Mouse (Mus musculus) liver, embryonic 11.5 days (tissue): ENCODE measurements around the gene Efcc1. TPM values are rescaled to one million over a fixed set of nuclear protein-coding genes. Genes with fewer than 3 reads are reported as not detected.

ENCODE experiments used
- ATAC-seq: fragments of 200-750 bp; cut with Nextera tagmentation; replicated peaks from 2 replicates; pipeline ENCODE4 v1.8.0; 2017; ENCODE audit warnings: moderate number of reproducible peaks, mild to moderate bottlenecking, moderate TSS enrichment, moderate library complexity; ENCODE audit not compliant: low FRiP score
- DNase-seq: peaks from one replicate; pipeline ENCODE4 v3.0.0-alpha.2; 2017; ENCODE audit warnings: low spot score
- H3K27ac ChIP-seq: fragments of 300-500 bp; sonication (generic); 2 replicates; pipeline ENCODE4 v1.5.1; 2014; ENCODE audit warnings: mild to moderate bottlenecking, low read depth, low read length, control low read depth
- H3K27me3 ChIP-seq: fragments of 300-500 bp; sonication (generic); replicated peaks from 2 replicates; pipeline ENCODE4 v1.6.1; 2014; ENCODE audit warnings: low read length, mixed read lengths; ENCODE audit not compliant: control insufficient read depth, insufficient read depth
- H3K36me3 ChIP-seq: fragments of 300-500 bp; sonication (generic); 2 replicates; pipeline ENCODE4 v1.6.1; 2014; ENCODE audit warnings: mild to moderate bottlenecking, low read length, moderate library complexity, mixed read lengths; ENCODE audit not compliant: control insufficient read depth, insufficient read depth
- H3K4me1 ChIP-seq: fragments of 300-500 bp; sonication (generic); replicated peaks from 2 replicates; pipeline ENCODE4 v1.6.1; 2014; ENCODE audit warnings: low read length, mixed read lengths; ENCODE audit not compliant: control insufficient read depth, insufficient read depth
- H3K4me2 ChIP-seq: fragments of 300-500 bp; sonication (generic); 2 replicates; pipeline ENCODE4 v1.6.1; 2014; ENCODE audit warnings: mild to moderate bottlenecking, control low read depth, moderate library complexity
- H3K4me3 ChIP-seq: fragments of 300-500 bp; sonication (generic); 2 replicates; pipeline ENCODE4 v1.5.1; 2014; ENCODE audit warnings: low read depth, low read length, control low read depth
- H3K9ac ChIP-seq: fragments of 300-500 bp; sonication (generic); 2 replicates; pipeline ENCODE4 v1.6.1; 2014; ENCODE audit warnings: low read depth, low read length, control low read depth
- H3K9me3 ChIP-seq: fragments of 300-500 bp; sonication (generic); 2 replicates; pipeline ENCODE4 v1.6.1; 2016; ENCODE audit warnings: low read length, inconsistent platforms, mixed read lengths; ENCODE audit not compliant: control insufficient read depth
- WGBS: fragments of 180-500 bp; shearing (Covaris S2); extraction: QIAGEN DNeasy Blood & Tissue Kit; methylation state at CpG from one replicate; pipeline ENCODE4 v1.1.7; 2014; 5-methylcytosine and 5-hydroxymethylcytosine counted together
- polyA plus RNA-seq: library from polyadenylated mRNA; unstranded; fragments of >200 nt; fragmentation: Nextera tagmentation; extraction: Ambion mirVana; gene quantifications from 2 replicates; pipeline ENCODE4 v1.2.1, GENCODE M21; 2014

Efcc1 gene
- polyA plus RNA-seq, 1 experiment from 2014 or later = 0.45 TPM

DNA sequence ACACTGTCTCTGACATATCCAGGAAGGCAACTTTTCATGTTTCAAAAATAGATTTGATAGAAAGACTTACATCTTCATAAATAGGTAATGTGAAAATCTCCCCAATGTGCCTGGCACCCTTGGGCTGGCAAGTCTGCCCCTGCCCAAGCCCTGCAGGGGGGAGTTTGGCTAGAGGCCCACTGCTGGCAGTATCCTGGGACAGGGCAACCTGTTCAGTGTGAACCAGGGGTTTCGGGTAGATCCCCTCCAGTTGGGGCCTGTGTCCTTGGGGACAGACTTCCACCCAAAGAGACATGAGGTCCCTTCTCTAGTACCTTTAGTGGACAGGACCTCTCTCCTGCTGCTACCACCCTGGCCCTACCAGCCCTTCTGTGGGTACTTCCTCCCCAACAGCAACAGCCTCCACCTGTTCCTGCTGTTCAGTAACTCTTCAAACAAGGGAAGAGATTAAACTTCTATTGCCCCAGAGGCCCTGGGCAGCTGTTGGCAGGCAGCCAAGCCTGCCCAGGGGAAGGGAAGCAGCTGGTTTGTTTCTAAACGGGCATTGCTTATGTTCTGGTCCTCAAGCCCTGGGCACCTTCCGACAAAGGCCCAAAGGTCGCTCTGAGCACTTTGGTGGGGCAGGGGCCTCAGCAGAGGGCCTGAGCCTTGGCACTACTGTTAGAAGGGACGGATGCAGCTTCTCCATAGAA lies 58.4 kb downstream of the Efcc1 start:
- ATAC-seq (no peak), DNase-seq (no peak)
- H3K27ac ChIP-seq = peak overlapping the region; percentile 55
- WGBS = 72% methylated on average over 5 of the region's 5 CpGs
- H3K4me2 ChIP-seq = no peak overlapping the region
- no peak overlapping the region for H3K4me3 ChIP-seq
- H3K27me3 ChIP-seq = no peaks in the 10 kb centered on the region
- H3K9ac ChIP-seq = peak overlapping the region; percentile 38
- peaks cover 16% of the 10 kb centered on the region for H3K36me3 ChIP-seq
- H3K9me3 ChIP-seq = no peaks in the 10 kb centered on the region
- H3K4me1 ChIP-seq = peaks cover 43% of the 10 kb centered on the region

DNA sequence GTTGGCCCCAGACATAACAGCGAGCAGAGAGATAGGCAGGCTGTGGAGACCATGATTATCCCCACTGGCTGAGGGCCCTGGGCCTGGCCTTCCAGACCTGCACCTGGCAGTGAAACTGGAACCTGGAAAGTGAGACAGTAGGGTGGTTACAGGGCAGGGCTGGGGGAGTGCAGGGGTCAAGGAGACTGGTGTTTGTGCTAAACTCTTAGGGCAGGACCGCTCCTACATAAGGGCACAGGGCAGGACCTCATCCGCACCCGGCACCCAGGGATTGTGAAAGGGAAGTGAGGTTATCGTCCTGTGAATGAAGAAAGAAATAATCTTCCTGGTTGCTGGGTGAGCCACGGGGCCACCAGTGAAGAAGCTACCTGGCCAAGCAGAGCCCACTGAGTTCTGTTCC lies 59.1 kb downstream of the Efcc1 start:
- no peak overlapping the region for H3K4me3 ChIP-seq
- WGBS = 79% methylated on average over 6 of the region's 6 CpGs
- ATAC-seq = no peak
- no peak overlapping the region; the same call in 1 of the 2 replicates for H3K9ac ChIP-seq
- peak overlapping the region; percentile 83; the same call in 1 of the 2 replicates for H3K27ac ChIP-seq
- H3K4me2 ChIP-seq = no peak overlapping the region
- H3K4me1 ChIP-seq = peaks cover 47% of the 10 kb centered on the region
- DNase-seq = no peak
- no peaks in the 10 kb centered on the region for H3K27me3 ChIP-seq
- peaks cover 16% of the 10 kb centered on the region for H3K36me3 ChIP-seq
- no peaks in the 10 kb centered on the region for H3K9me3 ChIP-seq

- no peaks in the 10 kb centered on the region for H3K27me3 ChIP-seq
- DNase-seq = peak; percentile 75
- WGBS = 33% methylated on average over 7 of the region's 7 CpGs
- peaks cover 16% of the 10 kb centered on the region for H3K36me3 ChIP-seq
- H3K4me3 ChIP-seq = no peak overlapping the region
- H3K27ac ChIP-seq = peak overlapping the region; percentile 83
- ATAC-seq = peak; percentile 93
- H3K9me3 ChIP-seq = no peaks in the 10 kb centered on the region
- H3K9ac ChIP-seq = peak overlapping the region; percentile 25
- H3K4me2 ChIP-seq = peak overlapping the region; percentile 34
- peaks cover 49% of the 10 kb centered on the region for H3K4me1 ChIP-seq
Measured at GRCm38 (mm10) chr6:87790779-87791480, 60.3 kb downstream of the Efcc1 start.

- 94% methylated on average over 5 of the region's 5 CpGs for WGBS
- Histone ChIP-seq H3K9me3 (no peaks in the 10 kb centered on the region), H3K4me1 (peaks cover 56% of the 10 kb centered on the region), H3K27ac (peak overlapping the region; percentile 83), H3K9ac (no peak overlapping the region; the same call in 1 of the 2 replicates), H3K4me2 (no peak overlapping the region), H3K36me3 (peaks cover 16% of the 10 kb centered on the region), H3K27me3 (no peaks in the 10 kb centered on the region), H3K4me3 (no peak overlapping the region)
- ATAC-seq = no peak
- no peak for DNase-seq
Measured at GRCm38 (mm10) chr6:87791826-87792225, 61.2 kb downstream of the Efcc1 start.

GRCm38 (mm10) chr6:87793821-87794510 lies 63.3 kb downstream of the Efcc1 start:
- peaks cover 56% of the 10 kb centered on the region for H3K4me1 ChIP-seq
- 93% methylated on average over 10 of the region's 10 CpGs for WGBS
- H3K27me3 ChIP-seq = no peaks in the 10 kb centered on the region
- DNase-seq (no peak), ATAC-seq (no peak)
- H3K9ac ChIP-seq = no peak overlapping the region
- H3K27ac ChIP-seq = no peak overlapping the region
- H3K4me3 ChIP-seq = no peak overlapping the region
- H3K9me3 ChIP-seq = no peaks in the 10 kb centered on the region
- peaks cover 17% of the 10 kb centered on the region for H3K36me3 ChIP-seq
- H3K4me2 ChIP-seq = no peak overlapping the region

- peaks cover 41% of the 10 kb centered on the region for H3K4me1 ChIP-seq
- H3K4me3 ChIP-seq = no peak overlapping the region
- DNase-seq = no peak
- H3K27ac ChIP-seq = no peak overlapping the region; the same call in 1 of the 2 replicates
- H3K9me3 ChIP-seq = no peaks in the 10 kb centered on the region
- no peak overlapping the region for H3K4me2 ChIP-seq
- H3K9ac ChIP-seq = no peak overlapping the region
- 0 out of 2 replicates have a peak, but pooled peaks have one; percentile 0 for ATAC-seq
- WGBS = 76% methylated on average over 6 of the region's 6 CpGs
- peaks cover 17% of the 10 kb centered on the region for H3K36me3 ChIP-seq
- no peaks in the 10 kb centered on the region for H3K27me3 ChIP-seq
Measured at GRCm38 (mm10) chr6:87795385-87796150, 64.9 kb downstream of the Efcc1 start.

DNA sequence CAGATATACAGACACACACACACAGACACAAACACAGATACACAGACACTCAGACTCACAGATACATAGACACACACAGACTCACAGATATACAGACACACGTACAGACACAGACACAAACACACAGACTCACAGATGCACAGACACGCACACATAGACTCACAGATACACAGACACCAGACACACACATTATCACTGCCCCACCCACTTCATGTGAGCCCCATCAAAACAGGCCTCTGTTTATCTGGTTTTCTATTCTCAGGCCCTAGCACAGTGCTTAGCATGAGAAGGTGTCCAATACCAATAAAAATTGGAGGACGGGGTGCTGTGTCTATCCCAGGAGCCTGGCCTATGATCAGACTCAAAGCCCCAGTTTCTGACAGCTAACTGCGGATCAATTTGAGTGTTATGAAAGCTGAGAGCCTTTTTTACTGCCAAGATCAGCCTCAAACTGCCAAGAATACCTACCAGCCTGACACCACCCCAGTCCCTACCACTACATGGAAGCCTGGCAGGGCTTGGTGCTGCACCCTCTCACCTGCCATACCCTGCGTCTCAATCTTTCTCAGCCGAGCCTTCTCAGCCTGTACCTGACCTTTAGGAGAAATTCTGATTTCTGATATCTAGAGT lies 65.7 kb downstream of the Efcc1 start:
- H3K4me1 ChIP-seq = peaks cover 33% of the 10 kb centered on the region
- no peaks in the 10 kb centered on the region for H3K9me3 ChIP-seq
- 0 out of 2 replicates have a peak overlapping the region, but pooled peaks have one; percentile 7 for H3K4me2 ChIP-seq

GRCm38 (mm10) chr6:87797321-87797720 lies 66.7 kb downstream of the Efcc1 start:
- Histone ChIP-seq H3K9ac (no peak overlapping the region), H3K4me2 (no peak overlapping the region), H3K27me3 (no peaks in the 10 kb centered on the region), H3K4me3 (no peak overlapping the region), H3K4me1 (peaks cover 23% of the 10 kb centered on the region), H3K27ac (no peak overlapping the region), H3K9me3 (no peaks in the 10 kb centered on the region), H3K36me3 (peaks cover 7% of the 10 kb centered on the region)
- WGBS = 52% methylated on average over 2 of the region's 2 CpGs
- ATAC-seq = no peak
- no peak for DNase-seq

More for the DNA sequence above, 65.7 kb downstream of the Efcc1 start:
- Histone ChIP-seq H3K27me3 (no peaks in the 10 kb centered on the region), H3K9ac (peak overlapping the region; percentile 21; the same call in 1 of the 2 replicates), H3K27ac (peak overlapping the region; percentile 57), H3K4me3 (no peak overlapping the region), H3K36me3 (peaks cover 13% of the 10 kb centered on the region)
- ATAC-seq = peak; percentile 81
- 86% methylated on average over 6 of the region's 6 CpGs for WGBS
- DNase-seq = no peak
